In genomic region chr10:89518365-89518764, GRCm38 (mm10) we compare ENCODE assay signal across 30 mouse cellular contexts. TPM values are rescaled to one million over a fixed set of nuclear protein-coding genes. Genes with fewer than 3 reads are reported as not detected.
A peak's percentile ranks its signal among the peaks of the same experiment; 100 is the strongest.
DNase-seq lines count a peak whose midpoint lies in the region; ATAC-seq lines count a peak whose summit lies in the region.
"Had no signal": no experiment of that assay in that cellular context is flagged by ENCODE, and none has a peak within 500 bp of the region (broad histone marks: within the 10 kb centered on the region; RNA-seq: fewer than 3 reads in every experiment).

No protein-coding gene starts in this region.

- peak overlapping the region; percentile 81 for H3K27ac ChIP-seq in intestine, embryonic 16.5 days (ENCODE audit: low read length)
- H3K27ac ChIP-seq in intestine, embryonic 15.5 days, result no peak overlapping the region
- no peak overlapping the region for H3K27ac ChIP-seq in midbrain, embryonic 11.5 days (ENCODE audit: low read depth, low read length)
- H3K27ac ChIP-seq in midbrain, embryonic 15.5 days, result no peak overlapping the region
- H3K27ac ChIP-seq: forebrain, embryonic 10.5 days; forebrain, embryonic 13.5 days; heart, embryonic 15.5 days; hindbrain, embryonic 10.5 days; hindbrain, embryonic 13.5 days had no signal

- H3K9ac ChIP-seq in intestine, embryonic 16.5 days (ENCODE audit: low read depth, low read length), result no peak overlapping the region
- no peak overlapping the region for H3K9ac ChIP-seq in intestine, embryonic 15.5 days
- H3K9ac ChIP-seq in midbrain, embryonic 11.5 days (ENCODE audit: low read length), result no peak overlapping the region
- no peak overlapping the region for H3K9ac ChIP-seq in midbrain, embryonic 15.5 days
- H3K9ac ChIP-seq: forebrain, embryonic 13.5 days; heart, embryonic 12.5 days; heart, embryonic 15.5 days; hindbrain, embryonic 13.5 days had no signal

- no peak for ATAC-seq in intestine, embryonic 16.5 days
- ATAC-seq in intestine, embryonic 15.5 days, result no peak
- no peak for ATAC-seq in midbrain, embryonic 11.5 days (ENCODE audit: low FRiP score)
- ATAC-seq in midbrain, embryonic 15.5 days (replicated peaks), result no peak
- ATAC-seq: forebrain, embryonic 13.5 days; forebrain, embryonic 16.5 days; hindbrain, embryonic 16.5 days; Patski had no signal

- WGBS in intestine, embryonic 16.5 days, result 81% methylated on average over 2 of the region's 2 CpGs
- 78% methylated on average over 2 of the region's 2 CpGs for WGBS in intestine, embryonic 15.5 days
- 86% methylated on average over 2 of the region's 2 CpGs for WGBS in midbrain, embryonic 11.5 days
- 94% methylated on average over 2 of the region's 2 CpGs for WGBS in midbrain, embryonic 15.5 days

- no peak overlapping the region for H3K4me3 ChIP-seq in intestine, embryonic 16.5 days (ENCODE audit: low read length)
- H3K4me3 ChIP-seq in intestine, embryonic 15.5 days (replicated peaks), result no peak overlapping the region
- no peak overlapping the region for H3K4me3 ChIP-seq in midbrain, embryonic 11.5 days (ENCODE audit: low read depth, low read length)
- H3K4me3 ChIP-seq in midbrain, embryonic 15.5 days, result no peak overlapping the region
- H3K4me3 ChIP-seq: forebrain, embryonic 10.5 days; forebrain, embryonic 13.5 days; heart, embryonic 12.5 days; heart, embryonic 15.5 days; hindbrain, embryonic 10.5 days; hindbrain, embryonic 13.5 days had no signal

- peaks cover 14% of the 10 kb centered on the region for H3K4me1 ChIP-seq in intestine, embryonic 16.5 days (ENCODE audit: control insufficient read depth, insufficient read depth, low read length)
- no peaks in the 10 kb centered on the region for H3K4me1 ChIP-seq in intestine, embryonic 15.5 days (replicated peaks)
- H3K4me1 ChIP-seq in midbrain, embryonic 11.5 days (ENCODE audit: control insufficient read depth, insufficient read depth, low read length), result no peaks in the 10 kb centered on the region
- H3K4me1 ChIP-seq in midbrain, embryonic 15.5 days, result no peaks in the 10 kb centered on the region
- H3K4me1 ChIP-seq: forebrain, embryonic 13.5 days; hindbrain, embryonic 10.5 days; hindbrain, embryonic 13.5 days had no signal

- 0 out of 2 replicates have a peak overlapping the region, but pooled peaks have one; percentile 14 for H3K4me2 ChIP-seq in intestine, embryonic 16.5 days (ENCODE audit: low read depth, low read length)
- H3K4me2 ChIP-seq in intestine, embryonic 15.5 days (replicated peaks), result no peak overlapping the region
- H3K4me2 ChIP-seq in midbrain, embryonic 11.5 days, result no peak overlapping the region
- H3K4me2 ChIP-seq in midbrain, embryonic 15.5 days, result no peak overlapping the region
- H3K4me2 ChIP-seq: forebrain, embryonic 13.5 days; heart, embryonic 12.5 days; heart, embryonic 15.5 days; hindbrain, embryonic 13.5 days had no signal

- H3K27me3 ChIP-seq in intestine, embryonic 16.5 days (replicated peaks; ENCODE audit: control insufficient read depth, insufficient read depth, low read length), result no peaks in the 10 kb centered on the region
- H3K27me3 ChIP-seq in intestine, embryonic 15.5 days (replicated peaks), result no peaks in the 10 kb centered on the region
- no peaks in the 10 kb centered on the region for H3K27me3 ChIP-seq in midbrain, embryonic 11.5 days (ENCODE audit: control insufficient read depth, insufficient read depth, low read length)
- H3K27me3 ChIP-seq in midbrain, embryonic 15.5 days (replicated peaks), result no peaks in the 10 kb centered on the region
- H3K27me3 ChIP-seq: CH12.LX; forebrain, embryonic 13.5 days; heart, embryonic 12.5 days; heart, embryonic 15.5 days; hindbrain, embryonic 13.5 days; Patski had no signal

- DNase-seq in adrenal gland, adult 2 months, result peak; percentile 29
- no peak for DNase-seq in adrenal gland, postnatal 14 days
- peak; percentile 31 for DNase-seq in midbrain, embryonic 11.5 days (ENCODE audit: low spot score, missing footprints)
- DNase-seq: adrenal gland, postnatal 10 days; B cell, adult 2 months; cerebellum, adult 18-20 months; cerebellum, adult 9-10 months; cerebellum, postnatal 14 days; gastrocnemius, postnatal 10 days; gastrocnemius, postnatal 36 days; heart, postnatal 10 days; heart, postnatal 36 days; kidney, adult 11 months had no signal

- no peaks in the 10 kb centered on the region for H3K9me3 ChIP-seq in intestine, embryonic 16.5 days (ENCODE audit: control insufficient read depth, low read length)
- no peaks in the 10 kb centered on the region for H3K9me3 ChIP-seq in intestine, embryonic 15.5 days
- H3K9me3 ChIP-seq in midbrain, embryonic 11.5 days (ENCODE audit: control insufficient read depth, low read length), result no peaks in the 10 kb centered on the region
- no peaks in the 10 kb centered on the region for H3K9me3 ChIP-seq in midbrain, embryonic 15.5 days
- H3K9me3 ChIP-seq: forebrain, embryonic 10.5 days; forebrain, embryonic 13.5 days; G1E; heart, embryonic 12.5 days; heart, embryonic 15.5 days; hindbrain, embryonic 10.5 days; hindbrain, embryonic 13.5 days had no signal

- H3K36me3 ChIP-seq in intestine, embryonic 16.5 days (ENCODE audit: control insufficient read depth, insufficient read depth, low read length), result no peaks in the 10 kb centered on the region
- H3K36me3 ChIP-seq in intestine, embryonic 15.5 days, result no peaks in the 10 kb centered on the region
- no peaks in the 10 kb centered on the region for H3K36me3 ChIP-seq in midbrain, embryonic 11.5 days (ENCODE audit: control insufficient read depth, insufficient read depth, low read length)
- H3K36me3 ChIP-seq in midbrain, embryonic 15.5 days (replicated peaks), result no peaks in the 10 kb centered on the region
- H3K36me3 ChIP-seq: forebrain, embryonic 10.5 days; G1E; heart, embryonic 12.5 days; heart, embryonic 15.5 days; hindbrain, embryonic 10.5 days; hindbrain, embryonic 13.5 days had no signal

RNA-seq across cellular contexts. Expression of gene Nr1h4, which starts 15.0 kb away (rescaled TPM):
- 10 to 100 TPM; 20.3 to 23.5 TPM for total RNA-seq in adrenal gland, adult 2 months (2021)
- polyA plus RNA-seq in adrenal gland, adult 2 months (2012; rRNA removed), result 6.3 and 8.4 TPM in 2 replicates
- 14.1 and 21.5 TPM in 2 replicates for total RNA-seq in adrenal gland, postnatal 14 days (2021)
- polyA plus RNA-seq in intestine, embryonic 16.5 days (2015; fragmentation: Nextera tagmentation; extraction: Ambion mirVana), result 84.0 and 108 TPM in 2 replicates
- polyA plus RNA-seq in intestine, embryonic 15.5 days (2015; fragmentation: Nextera tagmentation; extraction: Ambion mirVana), result 55.1 and 57.9 TPM in 2 replicates
- polyA plus RNA-seq in midbrain, embryonic 11.5 days (2014; fragmentation: Nextera tagmentation; extraction: Ambion mirVana), result 0.08 and 0.27 TPM in 2 replicates
- 0.08 TPM in 1 of 2 replicates, not detected in the other for polyA plus RNA-seq in midbrain, embryonic 15.5 days (2015; fragmentation: Nextera tagmentation; extraction: Ambion mirVana)
- total RNA-seq: CH12.LX; G1E; gastrocnemius, postnatal 10 days; gastrocnemius, postnatal 36 days; granulocyte monocyte progenitor cell, adult 5-6 weeks had no signal
- polyA plus RNA-seq: embryonic facial prominence, embryonic 11.5 days; embryonic facial prominence, embryonic 14.5 days; forebrain, embryonic 10.5 days; G1E; hindbrain, embryonic 10.5 days; hindbrain, embryonic 13.5 days had no signal
